Mouse (Mus musculus) liver, embryonic 15.5 days (tissue): ENCODE results near the gene Crp. TPM values are rescaled to one million over a fixed set of nuclear protein-coding genes. Genes with fewer than 3 reads are reported as not detected.

Source experiments
- ATAC-seq: fragments of 200-750 bp; cut with Nextera tagmentation; 2 replicates; pipeline ENCODE4 v1.8.0; 2017; ENCODE audit warnings: moderate number of reproducible peaks, mild to moderate bottlenecking, moderate library complexity; ENCODE audit not compliant: insufficient read depth
- H3K27ac ChIP-seq: fragments of 300-500 bp; sonication (generic); replicated peaks from 2 replicates; pipeline ENCODE4 v1.5.1; 2015; ENCODE audit warnings: mild to moderate bottlenecking, inconsistent platforms
- H3K27me3 ChIP-seq: fragments of 300-500 bp; sonication (generic); 2 replicates; pipeline ENCODE4 v1.6.1; 2015; ENCODE audit warnings: mild to moderate bottlenecking, inconsistent platforms
- H3K36me3 ChIP-seq: fragments of 300-500 bp; sonication (generic); replicated peaks from 2 replicates; pipeline ENCODE4 v1.6.1; 2015; ENCODE audit warnings: moderate library complexity, mild to moderate bottlenecking, inconsistent platforms
- H3K4me1 ChIP-seq: fragments of 300-500 bp; sonication (generic); replicated peaks from 2 replicates; pipeline ENCODE4 v1.6.1; 2015; ENCODE audit warnings: inconsistent platforms
- H3K4me2 ChIP-seq: fragments of 300-500 bp; sonication (generic); 2 replicates; pipeline ENCODE4 v1.6.1; 2015; ENCODE audit warnings: moderate library complexity, mild to moderate bottlenecking, inconsistent platforms
- H3K4me3 ChIP-seq: fragments of 300-500 bp; sonication (generic); replicated peaks from 2 replicates; pipeline ENCODE4 v1.5.1; 2015; ENCODE audit warnings: mild to moderate bottlenecking, inconsistent platforms
- H3K9ac ChIP-seq: fragments of 300-500 bp; sonication (generic); 2 replicates; pipeline ENCODE4 v1.6.1; 2015; ENCODE audit warnings: moderate library complexity, mild to moderate bottlenecking, inconsistent platforms
- H3K9me3 ChIP-seq: fragments of 300-500 bp; sonication (generic); replicated peaks from 2 replicates; pipeline ENCODE4 v1.6.1; 2016; ENCODE audit warnings: inconsistent platforms
- WGBS: fragments of 180-500 bp; shearing (Covaris S2); methylation state at CpG from one replicate; pipeline ENCODE4 v1.1.7; 2015; ENCODE audit warnings: mixed read lengths; ENCODE audit not compliant: insufficient replicate concordance; 5-methylcytosine and 5-hydroxymethylcytosine counted together
- polyA plus RNA-seq: library from polyadenylated mRNA; unstranded; fragments of >200 nt; fragmentation: Nextera tagmentation; extraction: Ambion mirVana; gene quantifications from 2 replicates; pipeline ENCODE4 v1.2.1, GENCODE M21; 2015

Gene Crp
- polyA plus RNA-seq, result 57.7 and 71.8 TPM in 2 replicates

GRCm38 (mm10) chr1:172697844-172698243, at the start of gene Crp:
Gene Crp, plus strand, starts transcription at chr1:172698055.
- ATAC-seq, result peak; percentile 57; the same call in 1 of the 2 replicates
- Histone ChIP-seq H3K9me3 (no peaks in the 10 kb centered on the region), H3K4me2 (peak within 1 kb of the TSS; percentile 45), H3K4me3 (peak within 1 kb of the TSS; percentile 29), H3K27ac (peak within 1 kb of the TSS; percentile 48; the same call in 1 of the 2 replicates), H3K36me3 (no peaks in the 10 kb centered on the region), H3K9ac (no peak within 1 kb of the TSS), H3K27me3 (no peaks in the 10 kb centered on the region), H3K4me1 (no peaks in the 10 kb centered on the region)
- WGBS, result 56% methylated on average over 4 of the region's 4 CpGs

- no peaks in the 10 kb centered on the region for H3K36me3 ChIP-seq
- no peaks in the 10 kb centered on the region for H3K9me3 ChIP-seq
- peaks cover 3% of the 10 kb centered on the region; the same call in 1 of the 2 replicates for H3K4me1 ChIP-seq
- 47% methylated on average over 9 of the region's 9 CpGs for WGBS
- no peak overlapping the region for H3K4me2 ChIP-seq
- no peak for ATAC-seq
- no peaks in the 10 kb centered on the region for H3K27me3 ChIP-seq
- no peak overlapping the region for H3K4me3 ChIP-seq
- H3K9ac ChIP-seq, result no peak overlapping the region
- H3K27ac ChIP-seq, result no peak overlapping the region
Measured at GRCm38 (mm10) chr1:172649396-172649795, 48.5 kb upstream of the Crp start.

GRCm38 (mm10) chr1:172650519-172651287, 47.2 kb upstream of the Crp start:
- Histone ChIP-seq H3K27ac (no peak overlapping the region), H3K4me3 (no peak overlapping the region), H3K4me2 (no peak overlapping the region), H3K9ac (no peak overlapping the region), H3K27me3 (no peaks in the 10 kb centered on the region), H3K4me1 (peaks cover 3% of the 10 kb centered on the region; the same call in 1 of the 2 replicates), H3K36me3 (no peaks in the 10 kb centered on the region), H3K9me3 (no peaks in the 10 kb centered on the region)
- WGBS, result 43% methylated on average over 8 of the region's 8 CpGs
- no peak for ATAC-seq

GRCm38 (mm10) chr1:172651288-172651987, 46.4 kb upstream of the Crp start:
- no peak overlapping the region for H3K9ac ChIP-seq
- no peaks in the 10 kb centered on the region for H3K9me3 ChIP-seq
- H3K27me3 ChIP-seq, result no peaks in the 10 kb centered on the region
- H3K4me2 ChIP-seq, result no peak overlapping the region
- no peaks in the 10 kb centered on the region for H3K36me3 ChIP-seq
- H3K4me1 ChIP-seq, result peaks cover 3% of the 10 kb centered on the region; the same call in 1 of the 2 replicates
- peak overlapping the region; percentile 20; the same call in 1 of the 2 replicates for H3K27ac ChIP-seq
- ATAC-seq, result no peak; the same call in 1 of the 2 replicates
- WGBS, result 51% methylated on average over 10 of the region's 10 CpGs
- H3K4me3 ChIP-seq, result no peak overlapping the region

- 55% methylated on average over 18 of the region's 18 CpGs for WGBS
Measured at GRCm38 (mm10) chr1:172652040-172652662, 45.7 kb upstream of the Crp start.

GRCm38 (mm10) chr1:172653900-172654299, 44.0 kb upstream of the Crp start:
- H3K9ac ChIP-seq, result no peak overlapping the region
- H3K4me3 ChIP-seq, result no peak overlapping the region
- H3K27ac ChIP-seq, result no peak overlapping the region
- H3K4me1 ChIP-seq, result peaks cover 3% of the 10 kb centered on the region; the same call in 1 of the 2 replicates
- no peaks in the 10 kb centered on the region for H3K27me3 ChIP-seq
- no peaks in the 10 kb centered on the region for H3K36me3 ChIP-seq
- no peaks in the 10 kb centered on the region for H3K9me3 ChIP-seq
- no peak for ATAC-seq
- WGBS, result 47% methylated on average over 6 of the region's 6 CpGs
- no peak overlapping the region for H3K4me2 ChIP-seq

More at GRCm38 (mm10) chr1:172652040-172652662, 45.7 kb upstream of the Crp start:
- peak overlapping the region; percentile 13 for H3K4me2 ChIP-seq
- H3K9me3 ChIP-seq, result no peaks in the 10 kb centered on the region
- no peak overlapping the region for H3K4me3 ChIP-seq
- H3K36me3 ChIP-seq, result no peaks in the 10 kb centered on the region
- H3K9ac ChIP-seq, result no peak overlapping the region
- H3K27ac ChIP-seq, result peak overlapping the region; percentile 20; the same call in 1 of the 2 replicates
- peak; percentile 63 for ATAC-seq
- peaks cover 3% of the 10 kb centered on the region; the same call in 1 of the 2 replicates for H3K4me1 ChIP-seq
- H3K27me3 ChIP-seq, result no peaks in the 10 kb centered on the region

- no peaks in the 10 kb centered on the region for H3K4me1 ChIP-seq
- no peak overlapping the region for H3K9ac ChIP-seq
- no peak overlapping the region for H3K4me3 ChIP-seq
- H3K27ac ChIP-seq, result no peak overlapping the region
- no peaks in the 10 kb centered on the region for H3K27me3 ChIP-seq
- H3K4me2 ChIP-seq, result no peak overlapping the region
- H3K9me3 ChIP-seq, result no peaks in the 10 kb centered on the region
- 61% methylated on average over 3 of the region's 3 CpGs for WGBS
- H3K36me3 ChIP-seq, result no peaks in the 10 kb centered on the region
- no peak for ATAC-seq
Measured at GRCm38 (mm10) chr1:172657266-172657665, 40.6 kb upstream of the Crp start.

GRCm38 (mm10) chr1:172659688-172660087, 38.2 kb upstream of the Crp start:
- H3K27me3 ChIP-seq, result no peaks in the 10 kb centered on the region
- ATAC-seq, result no peak
- no peak overlapping the region for H3K27ac ChIP-seq
- H3K9me3 ChIP-seq, result no peaks in the 10 kb centered on the region
- no peaks in the 10 kb centered on the region for H3K4me1 ChIP-seq
- no peak overlapping the region for H3K9ac ChIP-seq
- no peak overlapping the region for H3K4me3 ChIP-seq
- no peak overlapping the region for H3K4me2 ChIP-seq
- 55% methylated on average over 8 of the region's 8 CpGs for WGBS
- no peaks in the 10 kb centered on the region for H3K36me3 ChIP-seq

GRCm38 (mm10) chr1:172665457-172665856, 32.4 kb upstream of the Crp start:
- no peaks in the 10 kb centered on the region for H3K27me3 ChIP-seq
- H3K27ac ChIP-seq, result no peak overlapping the region
- H3K9ac ChIP-seq, result no peak overlapping the region
- no peaks in the 10 kb centered on the region for H3K9me3 ChIP-seq
- no peak overlapping the region for H3K4me2 ChIP-seq
- 48% methylated on average over 2 of the region's 2 CpGs for WGBS
- H3K36me3 ChIP-seq, result no peaks in the 10 kb centered on the region
- no peak overlapping the region for H3K4me3 ChIP-seq
- no peak for ATAC-seq
- no peaks in the 10 kb centered on the region for H3K4me1 ChIP-seq

- Histone ChIP-seq H3K9ac (no peak overlapping the region), H3K27me3 (no peaks in the 10 kb centered on the region), H3K4me1 (no peaks in the 10 kb centered on the region), H3K4me3 (no peak overlapping the region), H3K9me3 (no peaks in the 10 kb centered on the region), H3K27ac (no peak overlapping the region), H3K36me3 (no peaks in the 10 kb centered on the region), H3K4me2 (no peak overlapping the region)
- no peak for ATAC-seq
- 62% methylated on average over 6 of the region's 6 CpGs for WGBS
Measured at GRCm38 (mm10) chr1:172667597-172667996, 30.3 kb upstream of the Crp start.

- H3K27me3 ChIP-seq, result no peaks in the 10 kb centered on the region
- H3K4me2 ChIP-seq, result no peak overlapping the region
- ATAC-seq, result no peak
- no peak overlapping the region for H3K4me3 ChIP-seq
- H3K9ac ChIP-seq, result no peak overlapping the region
- no peak overlapping the region for H3K27ac ChIP-seq
- no peaks in the 10 kb centered on the region for H3K36me3 ChIP-seq
- no peaks in the 10 kb centered on the region for H3K4me1 ChIP-seq
- H3K9me3 ChIP-seq, result no peaks in the 10 kb centered on the region
- WGBS, result 63% methylated on average over 1 of the region's 1 CpGs
Measured at GRCm38 (mm10) chr1:172670716-172671115, 27.1 kb upstream of the Crp start.
